ENCODE assay signal across 24 mouse cellular contexts in genomic region chr14:60058867-60059266, GRCm38 (mm10).
"Had no signal": no experiment of that assay in that cellular context is flagged by ENCODE, and none has a peak within 500 bp of the region (broad histone marks: within the 10 kb centered on the region; RNA-seq: fewer than 3 reads in every experiment).

No protein-coding gene starts in this region.

- DNase-seq: gastrocnemius, postnatal 14 days; gastrocnemius, postnatal 36 days; heart, adult 2 months; heart, postnatal 14 days; heart, postnatal 36 days; kidney, adult 11 months; kidney, adult 2 months; kidney, adult 9 months; kidney, postnatal 14 days; kidney, postnatal 36 days; layer of hippocampus, adult 9-11 months; layer of hippocampus, postnatal 36 days; left cerebral cortex, postnatal 4 days had no signal

- H3K27ac ChIP-seq: heart, adult 2 months; heart, embryonic 13.5 days; heart, embryonic 15.5 days; hindbrain, embryonic 13.5 days; hindbrain, embryonic 15.5 days; hindbrain, postnatal 0 days; kidney, embryonic 15.5 days; kidney, postnatal 0 days; limb, embryonic 13.5 days; limb, embryonic 15.5 days; liver, embryonic 12.5 days had no signal

- H3K4me2 ChIP-seq: heart, embryonic 11.5 days; heart, embryonic 13.5 days; heart, embryonic 15.5 days; hindbrain, embryonic 13.5 days; hindbrain, embryonic 15.5 days; kidney, embryonic 15.5 days; limb, embryonic 13.5 days; limb, embryonic 15.5 days; liver, embryonic 12.5 days had no signal

- H3K9ac ChIP-seq: heart, embryonic 13.5 days; heart, embryonic 15.5 days; hindbrain, embryonic 13.5 days; hindbrain, embryonic 15.5 days; kidney, embryonic 15.5 days; limb, embryonic 13.5 days; limb, embryonic 15.5 days; liver, embryonic 12.5 days had no signal

- H3K9me3 ChIP-seq: heart, embryonic 13.5 days; heart, embryonic 15.5 days; hindbrain, embryonic 13.5 days; hindbrain, embryonic 15.5 days; kidney, embryonic 15.5 days; limb, embryonic 13.5 days; limb, embryonic 15.5 days; liver, embryonic 12.5 days had no signal

- H3K27me3 ChIP-seq: heart, embryonic 13.5 days; heart, embryonic 15.5 days; hindbrain, embryonic 13.5 days; hindbrain, embryonic 15.5 days; kidney, embryonic 15.5 days; limb, embryonic 13.5 days; limb, embryonic 15.5 days; liver, embryonic 12.5 days had no signal

- H3K36me3 ChIP-seq: heart, embryonic 13.5 days; heart, embryonic 15.5 days; hindbrain, embryonic 13.5 days; hindbrain, embryonic 15.5 days; kidney, embryonic 15.5 days; limb, embryonic 13.5 days; limb, embryonic 15.5 days; liver, embryonic 12.5 days had no signal

- H3K4me1 ChIP-seq: heart, embryonic 13.5 days; heart, embryonic 15.5 days; hindbrain, embryonic 13.5 days; hindbrain, embryonic 15.5 days; kidney, embryonic 15.5 days; limb, embryonic 13.5 days; limb, embryonic 15.5 days; liver, embryonic 12.5 days had no signal

- ATAC-seq: hindbrain, postnatal 0 days; liver, embryonic 12.5 days had no signal

- H3K4me3 ChIP-seq: heart, adult 2 months; heart, embryonic 13.5 days; heart, embryonic 15.5 days; hindbrain, embryonic 13.5 days; hindbrain, embryonic 15.5 days; kidney, embryonic 15.5 days; limb, embryonic 13.5 days; limb, embryonic 15.5 days; liver, embryonic 12.5 days had no signal
